Mouse (Mus musculus) neutrophil, adult 5-6 weeks (primary cell): ENCODE measurements at regions not wholly inside any gene's neighbourhood (a gene's known extent, or its start where the extent isn't known, plus 50 kb on each side); places are given as distances from the start of the nearest gene placed in this dataset.

Experiments used
- ATAC-seq: fragments of 151-379, 151-347 bp; 2 replicates; pipeline ENCODE4 v1.8.0; 2017; ENCODE audit warnings: mild to moderate bottlenecking, moderate TSS enrichment; ENCODE audit not compliant: insufficient number of reproducible peaks, poor library complexity, low FRiP score, severe bottlenecking; ENCODE audit errors: extremely low read depth

GRCm38 (mm10) chr13:60123964-60124363, 53.2 kb downstream of the Gas1 start:
- no peak for ATAC-seq

- no peak for ATAC-seq
Observed at GRCm38 (mm10) chr13:60123174-60123587, 54.0 kb downstream of the Gas1 start.

GRCm38 (mm10) chr13:60122341-60123173, 54.6 kb downstream of the Gas1 start:
- no peak for ATAC-seq

GRCm38 (mm10) chr13:60111465-60111864, 65.7 kb downstream of the Gas1 start:
- ATAC-seq: no peak

GRCm38 (mm10) chr13:60110079-60110846, 66.9 kb downstream of the Gas1 start:
- ATAC-seq: no peak

GRCm38 (mm10) chr13:60105286-60105685, 71.9 kb downstream of the Gas1 start:
- no peak for ATAC-seq

- no peak for ATAC-seq
Observed at GRCm38 (mm10) chr13:60101651-60102050, 75.5 kb downstream of the Gas1 start.

GRCm38 (mm10) chr13:60100130-60101112, 76.7 kb downstream of the Gas1 start:
- ATAC-seq: no peak

GRCm38 (mm10) chr13:60099469-60100129, 77.6 kb downstream of the Gas1 start:
- ATAC-seq: no peak

GRCm38 (mm10) chr13:60098394-60098793, 78.8 kb downstream of the Gas1 start:
- no peak for ATAC-seq

GRCm38 (mm10) chr13:60097776-60098175, 79.4 kb downstream of the Gas1 start:
- ATAC-seq: no peak

GRCm38 (mm10) chr13:60086657-60087056, 90.5 kb downstream of the Gas1 start:
- ATAC-seq: no peak

GRCm38 (mm10) chr13:60084975-60085374, 92.2 kb downstream of the Gas1 start:
- no peak for ATAC-seq

- ATAC-seq: no peak
Observed at GRCm38 (mm10) chr13:60084290-60084689, 92.9 kb downstream of the Gas1 start.

GRCm38 (mm10) chr13:60080113-60080512, 97.1 kb downstream of the Gas1 start:
- no peak for ATAC-seq

GRCm38 (mm10) chr13:60078331-60079050, 98.7 kb downstream of the Gas1 start:
- ATAC-seq: no peak

- peak; percentile 11; the same call in 1 of the 2 replicates for ATAC-seq
Observed at GRCm38 (mm10) chr13:60076147-60076800, 100.9 kb downstream of the Gas1 start.
